Mouse (Mus musculus) gastrocnemius, adult 18-20 months (tissue): Measurements from ENCODE around the gene Gm5128. TPM values are rescaled to one million over a fixed set of nuclear protein-coding genes. Genes with fewer than 3 reads are reported as not detected.
"Not testable (repeated sequence)": the region's sequence is repeated elsewhere in the genome, so short reads cannot be mapped to it uniquely, and the experiment has no call there.

Source experiments
- DNase-seq: peaks from one replicate; pipeline ENCODE4 v3.0.0; 2021; ENCODE audit warnings: low spot score
- long read RNA-seq, 2 experiments: library from polyadenylated mRNA; stranded (forward); transcript quantifications; one replicate each; pipeline ENCODE4 v2.0.0; 2021
- total RNA-seq, 2 experiments: library from RNA; stranded (reverse); gene quantifications; 2 replicates each; pipeline ENCODE4 v1.2.3; 2021

The Gm5128 gene
- not detected for total RNA-seq
- long read RNA-seq, experiment 1: 0 reads
- long read RNA-seq, experiment 2: 0 reads

- DNase-seq: not testable (repeated sequence)
Observed at GRCm38 (mm10) chrX:135372984-135373383, at the start of gene Gm5128. TSS of gene Gm5128 (plus strand) at chrX:135373284.

- not testable (repeated sequence) for DNase-seq
Observed at GRCm38 (mm10) chrX:135360685-135361084, 12.4 kb upstream of the Gm5128 start.

- DNase-seq: not testable (repeated sequence)
Observed at GRCm38 (mm10) chrX:135361943-135362342, 11.1 kb upstream of the Gm5128 start.

DNA sequence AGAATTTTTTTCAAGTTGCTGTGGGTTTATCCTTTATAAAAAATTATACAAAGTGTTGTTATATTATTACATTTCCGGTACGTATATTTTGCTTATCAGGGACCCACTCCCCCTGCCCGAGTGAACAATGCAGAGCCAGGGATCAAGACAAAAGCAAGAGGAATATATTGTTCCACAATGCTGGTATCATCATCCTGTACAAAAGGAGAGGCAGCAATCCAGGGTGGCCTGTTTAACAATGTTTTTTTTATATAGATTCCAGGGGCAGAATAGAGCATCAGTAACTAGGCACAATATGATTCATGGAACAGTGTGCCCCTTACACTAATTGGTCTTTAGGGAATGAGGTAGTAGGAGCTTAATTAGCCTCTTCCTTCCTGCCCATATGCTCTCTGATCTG is 30.5 kb downstream of the Gm5128 start:
- not testable (repeated sequence) for DNase-seq

DNA sequence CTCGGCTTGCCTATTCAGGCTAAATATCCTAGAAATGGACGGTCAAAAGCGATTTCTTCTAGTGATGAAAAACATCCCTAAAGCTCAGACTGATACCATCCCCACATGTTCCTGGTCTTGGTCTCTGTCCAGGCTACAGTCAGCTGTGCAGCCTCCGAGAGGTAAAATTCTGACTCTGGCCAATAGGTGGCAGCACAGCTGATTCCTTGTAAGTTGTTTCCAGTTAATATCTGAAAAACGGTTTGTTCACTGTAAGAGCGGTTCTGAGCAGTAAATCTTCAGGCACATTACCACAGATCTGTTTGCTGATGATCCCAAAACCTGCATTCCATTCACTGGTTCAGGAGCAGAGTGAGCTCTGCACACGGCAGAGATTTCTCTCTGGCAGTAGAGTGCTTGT is 48.1 kb downstream of the Gm5128 start:
- not testable (repeated sequence) for DNase-seq

DNA sequence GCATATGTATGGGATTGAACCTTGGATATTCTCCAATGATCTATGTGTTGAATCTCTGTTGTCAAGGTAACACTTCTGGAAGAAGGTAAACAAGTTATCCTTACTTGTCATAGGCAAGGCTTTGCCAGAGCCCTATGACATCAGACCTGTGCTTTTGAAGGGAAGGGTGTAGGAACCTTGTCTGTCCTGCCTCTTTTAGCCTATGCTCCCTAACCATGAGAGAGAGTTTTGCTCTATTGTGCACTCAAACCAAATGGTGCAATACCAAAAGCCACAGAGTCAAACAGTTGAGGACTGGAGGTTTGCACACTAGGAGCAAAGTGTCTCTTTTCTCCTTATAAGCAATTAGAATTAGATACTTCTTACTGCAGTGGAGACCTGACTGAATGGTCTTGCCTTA is 48.7 kb downstream of the Gm5128 start:
- DNase-seq: not testable (repeated sequence)

DNA sequence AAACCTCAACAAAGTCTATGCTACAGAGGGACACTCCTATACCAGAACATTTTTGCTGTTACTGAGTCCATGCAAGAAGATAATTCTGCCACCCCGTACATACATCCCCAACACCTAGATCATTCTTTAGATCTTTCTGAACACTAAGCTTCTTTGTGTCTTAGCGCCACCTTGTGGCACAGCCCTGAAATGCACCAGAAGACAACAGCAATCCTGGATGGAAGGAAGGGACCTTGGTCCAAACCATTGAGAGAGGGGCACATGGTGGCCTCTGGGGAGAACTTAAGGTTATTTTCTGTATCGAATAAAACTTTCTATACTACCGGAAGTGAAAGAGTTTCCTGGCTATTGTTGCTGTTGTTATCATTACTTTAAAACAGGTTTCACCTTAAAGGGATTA is 49.4 kb downstream of the Gm5128 start:
- DNase-seq: not testable (repeated sequence)

Other genes with a start within 250 kb of the Gm5128 start
- gene Gm15023, start 195.7 kb upstream of the Gm5128 start, total RNA-seq: not detected
- gene Tceal6, start 162.6 kb upstream of the Gm5128 start, total RNA-seq: not detected
- gene Pramel3, start 71.0 kb upstream of the Gm5128 start, total RNA-seq: not detected
- not detected for gene Gm7903, start 60.6 kb downstream of the Gm5128 start, total RNA-seq
- gene AV320801, start 121.3 kb downstream of the Gm5128 start, total RNA-seq: not detected
- not detected for gene Nxf7, start 225.5 kb downstream of the Gm5128 start, total RNA-seq